Comparison of ENCODE assay signal across 9 mouse cellular contexts in genomic region chr13:116293301-116294150, GRCm38 (mm10). TPM values are rescaled to one million over a fixed set of nuclear protein-coding genes. Genes with fewer than 3 reads are reported as not detected.
DNase-seq lines count a peak whose midpoint lies in the region; ATAC-seq and TF ChIP-seq lines count a peak whose summit lies in the region.
"Had no signal": no experiment of that assay in that cellular context is flagged by ENCODE, and none has a peak within 500 bp of the region (broad histone marks: within the 10 kb centered on the region; RNA-seq: fewer than 3 reads in every experiment).

No protein-coding gene starts in this region.

- H3K9me3 ChIP-seq in heart, postnatal 0 days (replicated peaks; ENCODE audit: control insufficient read depth, low read length) = no peaks in the 10 kb centered on the region
- no peaks in the 10 kb centered on the region for H3K9me3 ChIP-seq in embryonic facial prominence, embryonic 13.5 days
- no peaks in the 10 kb centered on the region for H3K9me3 ChIP-seq in intestine, embryonic 15.5 days
- H3K9me3 ChIP-seq in neural tube, embryonic 13.5 days = no peaks in the 10 kb centered on the region

- TF ChIP-seq CTCF in heart, postnatal 0 days (IDR thresholded peaks at IDR 0.05; ENCODE audit: low read depth) = no peak

- TF ChIP-seq EP300 in heart, postnatal 0 days (IDR thresholded peaks at IDR 0.05; ENCODE audit: low read depth) = no peak

- peaks cover 66% of the 10 kb centered on the region for H3K27me3 ChIP-seq in heart, postnatal 0 days (ENCODE audit: control insufficient read depth, insufficient read depth, low read length)
- H3K27me3 ChIP-seq in embryonic facial prominence, embryonic 13.5 days = peaks cover 59% of the 10 kb centered on the region
- H3K27me3 ChIP-seq in intestine, embryonic 15.5 days (replicated peaks) = peaks cover 36% of the 10 kb centered on the region
- peaks cover 81% of the 10 kb centered on the region for H3K27me3 ChIP-seq in neural tube, embryonic 13.5 days

- H3K4me2 ChIP-seq in heart, postnatal 0 days (ENCODE audit: low read depth, low read length) = peak overlapping the region; percentile 28; the same call in 1 of the 2 replicates
- H3K4me2 ChIP-seq in embryonic facial prominence, embryonic 13.5 days = peak overlapping the region; percentile 55
- peak overlapping the region; percentile 36 for H3K4me2 ChIP-seq in intestine, embryonic 15.5 days (replicated peaks)
- H3K4me2 ChIP-seq in neural tube, embryonic 13.5 days = peak overlapping the region; percentile 35

- no peak overlapping the region for H3K9ac ChIP-seq in heart, postnatal 0 days (replicated peaks; ENCODE audit: low read depth, low read length)
- H3K9ac ChIP-seq in embryonic facial prominence, embryonic 13.5 days = peak overlapping the region; percentile 54; the same call in 1 of the 2 replicates
- no peak overlapping the region for H3K9ac ChIP-seq in intestine, embryonic 15.5 days
- no peak overlapping the region for H3K9ac ChIP-seq in neural tube, embryonic 13.5 days

- no peak for DNase-seq in heart, postnatal 0 days (ENCODE audit: low spot score)
- no peak for DNase-seq in heart, postnatal 4 days
- no peak for DNase-seq in thymus, postnatal 14 days
- no peak for DNase-seq in T-cell, adult 2 months (ENCODE audit: low spot score)
- DNase-seq in kidney, postnatal 14 days = no peak

- ATAC-seq in heart, postnatal 0 days (ENCODE audit: insufficient read depth, low read depth) = no peak
- peak; percentile 44; the same call in 1 of the 2 replicates for ATAC-seq in embryonic facial prominence, embryonic 13.5 days (ENCODE audit: insufficient number of reproducible peaks, insufficient read depth, low FRiP score, low TSS enrichment, low read depth)
- peak; percentile 69 for ATAC-seq in intestine, embryonic 15.5 days
- peak; percentile 64 for ATAC-seq in neural tube, embryonic 13.5 days (ENCODE audit: low read depth)

- H3K4me3 ChIP-seq in heart, postnatal 0 days (ENCODE audit: low read depth, low read length) = peak overlapping the region; percentile 11; the same call in 1 of the 2 replicates
- H3K4me3 ChIP-seq in embryonic facial prominence, embryonic 13.5 days = peak overlapping the region; percentile 29
- H3K4me3 ChIP-seq in intestine, embryonic 15.5 days (replicated peaks) = 0 out of 2 replicates have a peak overlapping the region, but pooled peaks have one; percentile 4
- H3K4me3 ChIP-seq in neural tube, embryonic 13.5 days = no peak overlapping the region
- H3K4me3 ChIP-seq: layer of hippocampus, adult 2 months had no signal

- H3K36me3 ChIP-seq in heart, postnatal 0 days (replicated peaks; ENCODE audit: control insufficient read depth, insufficient read depth, low read length) = no peaks in the 10 kb centered on the region
- H3K36me3 ChIP-seq in embryonic facial prominence, embryonic 13.5 days = no peaks in the 10 kb centered on the region
- no peaks in the 10 kb centered on the region for H3K36me3 ChIP-seq in intestine, embryonic 15.5 days
- no peaks in the 10 kb centered on the region for H3K36me3 ChIP-seq in neural tube, embryonic 13.5 days

- H3K4me1 ChIP-seq in heart, postnatal 0 days (ENCODE audit: control insufficient read depth, insufficient read depth) = no peaks in the 10 kb centered on the region
- H3K4me1 ChIP-seq in embryonic facial prominence, embryonic 13.5 days = peaks cover 15% of the 10 kb centered on the region
- H3K4me1 ChIP-seq in intestine, embryonic 15.5 days (replicated peaks) = 0 out of 2 replicates have a peak, but pooled peaks cover 4% of the 10 kb centered on the region
- peaks cover 6% of the 10 kb centered on the region for H3K4me1 ChIP-seq in neural tube, embryonic 13.5 days (replicated peaks)

- WGBS in heart, postnatal 0 days = 6% methylated on average over 27 of the region's 27 CpGs
- 4% methylated on average over 27 of the region's 27 CpGs for WGBS in embryonic facial prominence, embryonic 13.5 days
- WGBS in intestine, embryonic 15.5 days = 9% methylated on average over 27 of the region's 27 CpGs
- 2% methylated on average over 27 of the region's 27 CpGs for WGBS in neural tube, embryonic 13.5 days

- H3K27ac ChIP-seq in heart, postnatal 0 days (ENCODE audit: low read depth) = no peak overlapping the region
- H3K27ac ChIP-seq in embryonic facial prominence, embryonic 13.5 days = peak overlapping the region; percentile 44; the same call in 1 of the 2 replicates
- no peak overlapping the region for H3K27ac ChIP-seq in intestine, embryonic 15.5 days
- H3K27ac ChIP-seq in neural tube, embryonic 13.5 days (replicated peaks) = peak overlapping the region; percentile 46; the same call in 1 of the 2 replicates
- H3K27ac ChIP-seq: layer of hippocampus, adult 2 months had no signal

RNA-seq across cellular contexts. Expression of gene Isl1, which starts 16.0 kb away (rescaled TPM):
- total RNA-seq in heart, postnatal 0 days (2014; rRNA removed; ENCODE audit: low replicate concordance) = 1.5 TPM in 1 of 2 replicates, not detected in the other
- 0.18 and 0.60 TPM in 2 replicates for polyA plus RNA-seq in heart, postnatal 0 days (2015; fragmentation: Nextera tagmentation; extraction: Ambion mirVana)
- under 1 TPM; 0.55 to 0.81 TPM for total RNA-seq in heart, postnatal 4 days (2021)
- 9.4 and 11.9 TPM in 2 replicates for polyA plus RNA-seq in embryonic facial prominence, embryonic 13.5 days (2015; fragmentation: Nextera tagmentation; extraction: Ambion mirVana)
- 9.6 and 11.2 TPM in 2 replicates for polyA plus RNA-seq in intestine, embryonic 15.5 days (2015; fragmentation: Nextera tagmentation; extraction: Ambion mirVana)
- polyA plus RNA-seq in neural tube, embryonic 13.5 days (2015; fragmentation: Nextera tagmentation; extraction: Ambion mirVana) = 133 and 169 TPM in 2 replicates
- total RNA-seq: layer of hippocampus, adult 2 months had no signal

Comparison
In these comparisons a context has a peak if more than half of its experiments do, and no peak if none do; other contexts are left out.
1. H3K27ac ChIP-seq: peak in embryonic facial prominence, embryonic 13.5 days (single experiment) and neural tube, embryonic 13.5 days (single experiment); none in heart, postnatal 0 days (single experiment) and intestine, embryonic 15.5 days (single experiment).
2. RNA of gene Isl1, which starts 16.0 kb away (polyA plus RNA-seq): 133 to 169 TPM in neural tube, embryonic 13.5 days; 9.6 to 11.2 TPM in intestine, embryonic 15.5 days, 9.4 to 11.9 TPM in embryonic facial prominence, embryonic 13.5 days and 0.18 to 0.60 TPM in heart, postnatal 0 days; every median in the first group is over 10 times any median in the second.
3. Peak in every context shown above with its lines, with median percentiles within 50 percentile points of each other: H3K4me2 ChIP-seq.